Mouse (Mus musculus) testis, adult 2 months (tissue): Measurements from ENCODE around the gene Lctl.

Experiments
- CTCF ChIP-seq: fragments of 200-500 bp; IDR thresholded peaks from 2 replicates; pipeline ENCODE4 v1.5.1; 2012; ENCODE audit warnings: low read depth, mild to moderate bottlenecking, inconsistent platforms, low read length, moderate library complexity; ENCODE audit not compliant: control insufficient read depth, insufficient read depth, insufficient replicate concordance
- POLR2A ChIP-seq: fragments of 200-500 bp; IDR thresholded peaks from 2 replicates; pipeline ENCODE4 v1.6.1; 2012; ENCODE audit warnings: low read depth, mild to moderate bottlenecking, inconsistent platforms, low read length, moderate library complexity; ENCODE audit not compliant: control insufficient read depth

DNA sequence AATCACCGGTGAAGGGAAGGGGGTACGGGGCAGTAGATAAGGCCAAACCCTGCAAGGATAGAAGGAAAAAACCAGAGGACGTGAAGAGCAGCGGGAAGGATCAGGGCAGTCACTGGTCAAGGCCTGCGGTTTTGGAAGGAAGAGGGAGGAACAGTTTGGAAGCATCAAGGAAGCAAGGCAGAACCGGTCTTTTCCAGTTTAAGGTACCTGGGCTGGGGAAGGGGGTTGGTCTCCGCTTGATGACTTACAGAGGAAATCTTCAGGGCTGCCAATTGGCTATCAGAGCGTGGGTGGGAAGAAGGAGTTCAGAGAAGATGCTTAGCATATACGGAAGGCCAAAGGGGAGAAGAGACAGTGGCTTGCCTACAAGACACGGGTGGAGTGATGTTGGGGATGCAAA is 5.7 kb downstream of the Lctl start:
- TF ChIP-seq CTCF = no peak
- TF ChIP-seq POLR2A = no peak
